Mouse (Mus musculus): ENCODE measurements around the gene E030030I06Rik. TPM values are rescaled to one million over a fixed set of nuclear protein-coding genes. Genes with fewer than 3 reads are reported as not detected.
"Not testable (repeated sequence)": the region's sequence is repeated elsewhere in the genome, so short reads cannot be mapped to it uniquely, and the experiment has no call there.

Gene E030030I06Rik
- 1 to 10 TPM in 1 of 2 experiments, under 1 TPM in 1; 0.86 to 1.2 TPM for total RNA-seq (2021)
- polyA plus RNA-seq (2012; rRNA removed): 1.4 and 8.7 TPM in 2 replicates
- long read RNA-seq, partial matches to known transcripts: 0 of 2 reads
- long read RNA-seq, other reads (novel, unspliced or antisense): 0 of 2 reads

DNA sequence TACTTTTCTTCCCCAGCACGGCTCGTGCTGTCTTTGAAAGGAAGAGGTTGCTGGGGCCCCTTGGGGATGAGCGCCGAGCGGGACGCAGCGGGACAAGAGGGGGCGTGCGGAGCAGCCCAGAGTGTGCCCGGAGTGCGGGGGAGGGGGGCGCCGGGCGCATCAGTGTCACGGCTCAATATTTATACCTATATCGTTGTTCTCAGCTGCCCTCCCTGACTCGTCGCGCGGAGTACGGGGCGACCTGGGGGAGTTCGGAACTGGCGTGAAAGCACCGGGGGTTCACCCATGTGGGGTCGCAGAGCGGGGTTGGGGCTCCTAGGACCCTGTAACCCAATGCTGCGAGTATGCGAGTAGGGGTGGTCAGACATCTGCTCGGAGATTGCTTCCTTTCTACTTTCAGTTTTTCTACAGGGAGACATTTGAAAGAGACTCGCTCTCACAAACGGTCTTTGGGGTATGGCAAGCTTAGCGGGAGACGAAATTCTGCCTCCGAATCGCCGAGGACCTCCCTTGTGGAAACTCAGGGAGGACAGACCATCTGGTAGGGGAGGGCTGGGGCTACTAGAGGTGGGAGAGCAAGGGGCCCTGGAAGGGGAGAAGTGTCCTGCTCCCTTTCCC is at the start of gene E030030I06Rik:
Gene E030030I06Rik, minus strand, starts transcription at position 198 of the 618 bp plus-strand sequence.
- no peaks in the 10 kb centered on the region for H3K36me3 ChIP-seq (ENCODE audit: control insufficient read depth, insufficient read depth, low read length)
- H3K27ac ChIP-seq: peak within 1 kb of the TSS; percentile 72
- H3K9ac ChIP-seq (ENCODE audit: low read depth, low read length): peak within 1 kb of the TSS; percentile 82
- H3K27me3 ChIP-seq (ENCODE audit: control insufficient read depth, insufficient read depth, low read length): peaks cover 19% of the 10 kb centered on the region
- intact Hi-C loops (cut with DNase I): loop anchor here (10.0 kb wide), 1 partner anchor 586 kb away; the partner anchor contains the start of gene Tbpl1
- no peaks in the 10 kb centered on the region for H3K79me2 ChIP-seq (replicated peaks; ENCODE audit: control insufficient read depth, insufficient read depth, low read length)
- no peaks in the 10 kb centered on the region for H3K4me1 ChIP-seq (ENCODE audit: control insufficient read depth, insufficient read depth, low read length)
- WGBS: under 1% methylated on average over 37 of the region's 37 CpGs
- no peak for DNase-seq
- H3K4me3 ChIP-seq: peak within 1 kb of the TSS; percentile 63
- TF ChIP-seq EP300 (IDR thresholded peaks at IDR 0.05; ENCODE audit: insufficient read depth, low read depth, low read length) (no peak), CTCF (IDR thresholded peaks at IDR 0.05) (no peak), POLR2A (IDR thresholded peaks at IDR 0.05; ENCODE audit: insufficient read depth, low read depth, low read length) (no peak)

DNA sequence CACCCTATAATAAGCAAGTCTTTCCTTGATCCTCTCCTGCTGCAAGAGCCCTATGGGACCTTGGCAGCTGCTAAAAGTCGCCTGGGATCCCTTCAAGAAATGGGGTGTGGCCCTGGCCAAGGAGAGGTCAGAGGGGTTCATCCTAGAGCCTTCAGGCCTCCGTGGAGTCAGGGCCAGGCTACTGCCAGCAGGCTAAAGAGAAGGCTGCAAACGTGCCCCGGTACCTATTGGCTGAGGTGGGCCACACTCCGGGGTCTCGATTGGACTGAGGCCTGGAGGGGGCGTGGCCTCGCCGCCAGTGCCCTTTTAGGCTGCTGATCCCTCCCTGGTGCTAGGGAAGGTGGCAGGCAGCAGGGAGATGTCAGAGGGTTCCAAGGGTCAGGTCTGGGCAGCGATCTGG is 42.0 kb upstream of the E030030I06Rik start:
- H3K9ac ChIP-seq (ENCODE audit: low read depth, low read length); DNase-seq; H3K79me2 ChIP-seq (replicated peaks; ENCODE audit: control insufficient read depth, insufficient read depth, low read length); H3K4me3 ChIP-seq; H3K27me3 ChIP-seq (ENCODE audit: control insufficient read depth, insufficient read depth, low read length); intact Hi-C loops (cut with DNase I); H3K36me3 ChIP-seq (ENCODE audit: control insufficient read depth, insufficient read depth, low read length); H3K4me1 ChIP-seq (ENCODE audit: control insufficient read depth, insufficient read depth, low read length); H3K27ac ChIP-seq: not testable (repeated sequence)
- WGBS: 15% methylated on average over 8 of the region's 10 CpGs

DNA sequence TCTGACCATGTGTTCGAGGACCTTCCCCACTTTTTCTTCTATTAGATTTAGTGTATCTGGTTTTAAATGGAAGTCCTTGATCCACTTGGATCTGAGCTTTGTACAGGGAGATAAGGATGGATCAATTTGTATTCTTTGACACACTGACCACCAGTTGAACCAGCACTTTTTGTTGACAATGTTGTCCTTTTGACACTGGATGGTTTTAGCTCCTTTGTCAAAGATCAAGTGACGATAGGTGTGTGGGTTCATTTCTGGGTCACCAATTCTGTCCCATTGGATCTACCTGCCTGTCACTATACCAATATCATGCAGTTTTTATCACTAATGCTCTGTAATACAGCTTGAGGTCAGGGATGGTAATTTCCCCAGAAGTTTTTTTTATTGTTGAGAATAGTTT is 27.4 kb upstream of the E030030I06Rik start:
- not testable (repeated sequence) for H3K36me3 ChIP-seq (ENCODE audit: control insufficient read depth, insufficient read depth, low read length)
- WGBS: 87% methylated on average over 2 of the region's 2 CpGs

DNA sequence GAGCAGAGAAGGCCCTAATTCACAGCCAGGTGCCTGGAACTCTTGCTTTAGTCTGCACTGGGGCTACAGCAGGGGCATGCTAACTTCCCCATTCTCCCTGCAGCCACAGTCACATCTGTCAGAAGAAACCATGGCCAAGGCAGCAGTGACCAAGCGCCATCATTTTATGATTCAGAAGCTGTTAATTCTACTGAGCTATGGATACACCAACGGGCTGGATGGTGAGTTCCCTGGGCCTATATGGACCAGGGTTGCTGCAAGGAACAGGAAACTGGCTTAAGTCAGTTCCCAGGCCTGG is 25.1 kb upstream of the E030030I06Rik start:
- DNase-seq; H3K27me3 ChIP-seq (ENCODE audit: control insufficient read depth, insufficient read depth, low read length); H3K27ac ChIP-seq; H3K4me3 ChIP-seq; H3K36me3 ChIP-seq (ENCODE audit: control insufficient read depth, insufficient read depth, low read length); H3K4me1 ChIP-seq (ENCODE audit: control insufficient read depth, insufficient read depth, low read length); H3K9ac ChIP-seq (ENCODE audit: low read depth, low read length); intact Hi-C loops (cut with DNase I); H3K79me2 ChIP-seq (replicated peaks; ENCODE audit: control insufficient read depth, insufficient read depth, low read length): not testable (repeated sequence)
- 85% methylated on average over 2 of the region's 2 CpGs for WGBS

More for the DNA sequence above, 27.4 kb upstream of the E030030I06Rik start:
- intact Hi-C loops (cut with DNase I); H3K27ac ChIP-seq; H3K79me2 ChIP-seq (replicated peaks; ENCODE audit: control insufficient read depth, insufficient read depth, low read length); H3K4me1 ChIP-seq (ENCODE audit: control insufficient read depth, insufficient read depth, low read length); H3K27me3 ChIP-seq (ENCODE audit: control insufficient read depth, insufficient read depth, low read length); H3K4me3 ChIP-seq; H3K9ac ChIP-seq (ENCODE audit: low read depth, low read length); DNase-seq: not testable (repeated sequence)

DNA sequence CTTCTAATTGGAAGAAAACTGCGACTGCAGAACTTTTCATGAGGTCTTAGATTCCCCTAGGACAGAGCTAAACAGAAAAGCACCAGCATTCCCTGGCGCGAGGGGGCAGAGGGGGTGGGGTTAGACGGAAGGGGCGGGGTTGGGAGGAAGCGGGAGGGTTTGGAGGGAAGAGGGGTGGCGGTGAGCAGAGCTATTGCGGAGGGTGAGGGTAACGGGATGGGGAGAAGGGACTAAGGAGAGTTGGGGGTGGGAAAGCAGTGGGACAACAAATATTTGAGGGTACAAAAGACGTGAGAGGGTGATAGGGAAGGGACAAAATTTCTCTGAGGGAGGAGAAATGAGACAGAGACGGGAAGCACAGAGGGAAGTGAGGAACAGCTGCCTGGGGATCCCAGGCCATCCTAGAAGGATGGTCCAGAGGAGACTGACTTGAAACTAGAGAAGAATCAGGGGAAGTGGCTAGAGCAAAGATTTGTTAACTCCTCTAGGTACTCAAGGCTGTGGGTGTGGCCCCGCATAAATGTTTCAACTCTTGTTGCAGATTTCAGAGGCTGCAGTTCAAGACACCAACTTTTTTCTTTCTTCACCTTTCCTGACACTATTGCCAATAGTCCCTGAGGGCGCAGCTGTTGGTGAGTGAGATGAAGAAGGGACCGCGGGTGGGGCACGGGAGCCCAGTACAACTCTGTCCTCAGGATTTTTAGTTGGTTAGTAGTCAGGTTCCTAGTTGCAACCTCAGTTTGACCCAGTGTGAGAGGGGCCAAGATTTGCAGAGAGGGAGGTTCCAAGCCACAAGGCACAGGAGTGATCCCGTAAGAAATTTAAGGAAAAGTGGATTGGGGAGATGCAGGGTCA is 24.5 kb upstream of the E030030I06Rik start:
- H3K36me3 ChIP-seq (ENCODE audit: control insufficient read depth, insufficient read depth, low read length); H3K27me3 ChIP-seq (ENCODE audit: control insufficient read depth, insufficient read depth, low read length); H3K9ac ChIP-seq (ENCODE audit: low read depth, low read length); intact Hi-C loops (cut with DNase I); DNase-seq; H3K79me2 ChIP-seq (replicated peaks; ENCODE audit: control insufficient read depth, insufficient read depth, low read length); H3K4me1 ChIP-seq (ENCODE audit: control insufficient read depth, insufficient read depth, low read length); H3K27ac ChIP-seq; H3K4me3 ChIP-seq: not testable (repeated sequence)
- WGBS: 18% methylated on average over 12 of the region's 17 CpGs

DNA sequence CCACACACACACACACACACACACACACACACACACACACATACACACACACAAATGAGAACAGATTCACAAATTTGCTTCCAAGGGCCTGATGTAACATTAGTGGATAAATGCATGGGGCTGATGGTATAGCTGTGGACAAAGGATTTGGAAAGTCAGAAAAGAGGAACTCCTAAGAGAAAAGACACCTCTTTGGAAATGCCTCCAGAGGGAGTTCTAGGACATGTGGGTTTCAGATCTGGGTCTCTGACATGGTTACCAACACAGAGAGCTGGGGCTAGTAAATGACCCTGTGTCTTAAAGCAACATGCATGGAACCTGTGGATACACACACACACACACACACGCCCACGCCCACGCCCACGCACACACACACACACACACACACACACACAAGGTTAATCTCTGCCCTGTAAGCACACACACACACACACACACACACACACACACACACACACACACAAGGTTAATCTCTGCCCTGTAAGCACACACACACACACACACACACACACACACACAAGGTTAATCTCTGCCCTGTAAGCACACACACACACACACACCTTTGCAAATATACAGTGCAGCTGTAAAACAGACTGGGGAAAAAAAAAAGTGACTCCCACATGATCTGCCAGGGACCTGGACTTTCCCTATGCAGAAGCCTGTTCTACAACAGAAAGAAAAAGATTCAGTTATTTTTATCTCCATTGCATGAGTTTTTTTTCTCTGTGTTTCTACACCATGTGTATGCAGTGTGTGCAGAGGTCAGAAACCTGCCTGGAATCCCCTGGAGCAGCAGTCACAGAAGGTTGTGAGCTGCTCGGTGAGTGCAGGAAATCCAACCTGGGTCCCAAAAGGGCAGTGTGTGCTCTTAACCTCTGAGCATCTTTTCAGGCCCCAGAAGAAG is 23.6 kb upstream of the E030030I06Rik start:
- H3K79me2 ChIP-seq (replicated peaks; ENCODE audit: control insufficient read depth, insufficient read depth, low read length); H3K27ac ChIP-seq; H3K36me3 ChIP-seq (ENCODE audit: control insufficient read depth, insufficient read depth, low read length); H3K27me3 ChIP-seq (ENCODE audit: control insufficient read depth, insufficient read depth, low read length); H3K4me3 ChIP-seq; intact Hi-C loops (cut with DNase I); DNase-seq; H3K9ac ChIP-seq (ENCODE audit: low read depth, low read length); H3K4me1 ChIP-seq (ENCODE audit: control insufficient read depth, insufficient read depth, low read length): not testable (repeated sequence)
- 37% methylated on average over 5 of the region's 5 CpGs for WGBS

DNA sequence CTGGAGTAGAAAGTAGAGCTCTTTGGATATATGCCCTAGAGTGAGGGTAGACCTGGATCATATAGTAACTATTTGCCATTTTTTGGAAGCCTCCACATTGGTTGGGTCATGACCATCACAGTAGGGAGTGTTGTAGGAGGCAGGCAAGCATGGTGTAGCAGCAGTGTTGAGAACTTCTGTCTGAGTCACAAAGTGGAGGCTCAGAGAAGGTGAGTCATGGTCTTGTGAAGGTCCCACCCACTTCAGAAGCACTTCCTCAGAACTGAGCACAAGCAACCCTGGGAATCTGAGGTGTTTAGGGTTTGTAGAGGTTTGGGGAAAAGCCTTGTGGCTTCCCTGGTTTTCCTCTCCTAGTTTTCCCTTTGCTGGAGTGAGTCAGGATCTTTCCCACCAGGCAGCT is 20.0 kb upstream of the E030030I06Rik start:
- H3K4me3 ChIP-seq; H3K4me1 ChIP-seq (ENCODE audit: control insufficient read depth, insufficient read depth, low read length); H3K27ac ChIP-seq; H3K9ac ChIP-seq (ENCODE audit: low read depth, low read length); DNase-seq; H3K27me3 ChIP-seq (ENCODE audit: control insufficient read depth, insufficient read depth, low read length); H3K79me2 ChIP-seq (replicated peaks; ENCODE audit: control insufficient read depth, insufficient read depth, low read length); intact Hi-C loops (cut with DNase I); H3K36me3 ChIP-seq (ENCODE audit: control insufficient read depth, insufficient read depth, low read length): not testable (repeated sequence)

DNA sequence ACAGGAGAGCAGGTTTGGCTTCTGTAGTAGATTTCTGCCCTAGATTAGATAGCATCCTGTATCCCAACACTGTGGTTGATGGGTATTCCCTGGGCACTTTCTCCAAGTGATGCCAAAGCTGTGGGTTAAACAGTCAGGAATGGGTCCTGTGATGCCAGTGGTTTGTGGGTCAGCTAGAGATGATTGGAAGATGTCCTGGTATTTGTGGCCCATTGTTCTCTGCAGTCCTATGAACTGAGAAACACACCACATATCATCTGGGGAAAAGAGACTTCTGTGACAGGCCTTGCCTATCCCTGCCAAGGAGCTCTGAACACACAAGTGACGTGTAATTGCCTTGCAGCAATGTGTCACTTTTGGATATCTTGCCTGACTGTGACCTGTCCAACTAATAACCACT is 18.0 kb upstream of the E030030I06Rik start:
- H3K79me2 ChIP-seq (replicated peaks; ENCODE audit: control insufficient read depth, insufficient read depth, low read length); DNase-seq; H3K27me3 ChIP-seq (ENCODE audit: control insufficient read depth, insufficient read depth, low read length); intact Hi-C loops (cut with DNase I); H3K4me1 ChIP-seq (ENCODE audit: control insufficient read depth, insufficient read depth, low read length); H3K4me3 ChIP-seq; H3K36me3 ChIP-seq (ENCODE audit: control insufficient read depth, insufficient read depth, low read length); H3K9ac ChIP-seq (ENCODE audit: low read depth, low read length); H3K27ac ChIP-seq: not testable (repeated sequence)
- WGBS: 79% methylated on average over 1 of the region's 1 CpGs

DNA sequence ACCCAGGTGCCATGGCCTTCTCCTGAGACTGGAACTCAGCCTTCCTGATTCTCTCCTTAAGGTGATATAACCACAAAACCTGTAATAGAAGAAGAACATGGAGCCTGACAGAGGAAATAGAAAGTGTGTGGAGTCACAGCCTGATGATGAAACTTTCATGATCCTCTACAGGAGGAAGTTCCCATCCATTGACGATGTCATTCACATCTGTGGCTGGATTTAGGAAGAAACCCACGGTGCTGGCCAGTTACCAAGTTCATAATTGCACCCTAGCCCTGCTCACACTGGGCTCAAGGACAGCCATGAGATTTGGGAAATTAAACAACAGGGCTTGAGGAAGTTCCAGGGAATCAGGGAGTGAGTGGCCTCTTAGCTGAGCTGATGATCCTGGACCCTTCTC is 17.0 kb upstream of the E030030I06Rik start:
- H3K79me2 ChIP-seq (replicated peaks; ENCODE audit: control insufficient read depth, insufficient read depth, low read length); H3K27me3 ChIP-seq (ENCODE audit: control insufficient read depth, insufficient read depth, low read length); H3K4me1 ChIP-seq (ENCODE audit: control insufficient read depth, insufficient read depth, low read length); DNase-seq; H3K4me3 ChIP-seq; intact Hi-C loops (cut with DNase I); H3K36me3 ChIP-seq (ENCODE audit: control insufficient read depth, insufficient read depth, low read length); H3K27ac ChIP-seq; H3K9ac ChIP-seq (ENCODE audit: low read depth, low read length): not testable (repeated sequence)
- 31% methylated on average over 2 of the region's 2 CpGs for WGBS

Measured in heart, adult 2 months (tissue).